26 mouse cellular contexts compared by ENCODE assay signal in the genomic region with DNA sequence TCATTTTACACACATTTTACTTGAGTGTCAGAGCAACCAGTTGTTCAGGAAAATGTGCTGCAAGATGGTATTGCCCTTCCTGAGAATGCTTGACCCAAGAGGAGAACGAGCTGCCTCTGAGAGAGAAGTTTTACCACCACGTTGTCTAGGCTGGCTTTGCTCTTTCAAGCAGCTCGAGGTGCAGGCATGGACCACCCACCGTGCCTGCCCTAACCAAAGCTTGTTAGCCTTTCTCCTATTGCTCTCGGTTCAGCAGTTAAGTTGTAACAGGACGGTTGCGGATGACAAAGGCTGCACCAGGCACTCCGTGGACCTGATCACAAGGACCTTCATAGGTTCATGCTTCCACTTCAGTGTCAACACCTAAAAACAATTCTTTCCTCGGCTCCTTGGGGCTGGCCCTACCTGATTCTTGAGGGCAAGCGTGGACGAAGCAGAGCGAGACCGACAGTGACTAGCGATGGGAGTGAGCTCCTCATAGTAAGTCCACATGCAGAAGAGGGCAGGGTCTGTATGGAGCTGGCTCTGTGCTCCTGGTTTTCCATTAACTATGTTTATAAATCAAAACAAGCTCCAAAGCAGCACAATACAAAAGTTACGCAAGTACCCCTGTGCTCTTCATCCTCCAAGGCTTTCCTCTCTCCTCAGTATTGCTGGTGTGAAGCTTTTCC. TPM values are rescaled to one million over a fixed set of nuclear protein-coding genes. Genes with fewer than 3 reads are reported as not detected.
DNase-seq lines count a peak whose midpoint lies in the region; ATAC-seq and TF ChIP-seq lines count a peak whose summit lies in the region.
"Had no signal": no experiment of that assay in that cellular context is flagged by ENCODE, and none has a peak within 500 bp of the region (broad histone marks: within the 10 kb centered on the region; RNA-seq: fewer than 3 reads in every experiment).

No protein-coding gene starts in this region.

- H3K4me3 ChIP-seq in kidney, postnatal 0 days (replicated peaks; ENCODE audit: low read depth, low read length): no peak overlapping the region
- H3K4me3 ChIP-seq in forebrain, postnatal 0 days (ENCODE audit: low read depth, low read length): no peak overlapping the region
- H3K4me3 ChIP-seq: embryonic facial prominence, embryonic 15.5 days; forebrain, embryonic 12.5 days; heart, embryonic 12.5 days; hindbrain, embryonic 13.5 days; limb, embryonic 12.5 days; megakaryocyte, embryonic 14.5 days; midbrain, embryonic 13.5 days had no signal

- no peak overlapping the region for H3K9ac ChIP-seq in kidney, postnatal 0 days (ENCODE audit: low read depth, low read length)
- H3K9ac ChIP-seq in forebrain, postnatal 0 days: no peak overlapping the region
- H3K9ac ChIP-seq: embryonic facial prominence, embryonic 15.5 days; forebrain, embryonic 12.5 days; heart, embryonic 12.5 days; hindbrain, embryonic 13.5 days; limb, embryonic 12.5 days; midbrain, embryonic 13.5 days had no signal

- TF ChIP-seq CTCF in kidney, postnatal 0 days (IDR thresholded peaks at IDR 0.05; ENCODE audit: low read depth): no peak
- no peak for TF ChIP-seq CTCF in forebrain, postnatal 0 days (IDR thresholded peaks at IDR 0.05; ENCODE audit: low read depth)

- peak; percentile 31 for DNase-seq in kidney, adult 11 months
- DNase-seq in kidney, postnatal 10 days: no peak
- peak; percentile 12 to 36 for DNase-seq in kidney, adult 8-10 months
- DNase-seq in kidney, postnatal 0 days (ENCODE audit: low spot score): peak; percentile 28
- DNase-seq in retina, postnatal 1 day: peak; percentile 52
- no peak for DNase-seq in gastrocnemius, postnatal 36 days
- no peak for DNase-seq in forebrain, postnatal 0 days
- DNase-seq: adrenal gland, postnatal 10 days; cerebellum, adult 11 months; cerebellum, adult 9-11 months; gastrocnemius, postnatal 14 days; heart, adult 11 months; heart, postnatal 4 days; layer of hippocampus, adult 9-11 months; lung, postnatal 4 days; right cerebral cortex, postnatal 4 days; thymus, postnatal 4 days had no signal

- 44% methylated on average over 15 of the region's 15 CpGs for WGBS in kidney, postnatal 0 days
- WGBS in forebrain, postnatal 0 days: 64% methylated on average over 15 of the region's 15 CpGs

- peak; percentile 53 for ATAC-seq in kidney, postnatal 0 days (replicated peaks; ENCODE audit: low FRiP score, low read depth)
- no peak for ATAC-seq in forebrain, postnatal 0 days
- ATAC-seq: intestine, embryonic 16.5 days; midbrain, embryonic 13.5 days had no signal

- peak overlapping the region; percentile 57; the same call in 1 of the 2 replicates for H3K27ac ChIP-seq in kidney, postnatal 0 days
- H3K27ac ChIP-seq in forebrain, postnatal 0 days (ENCODE audit: low read depth, low read length): no peak overlapping the region
- H3K27ac ChIP-seq: embryonic facial prominence, embryonic 15.5 days; forebrain, embryonic 12.5 days; hindbrain, embryonic 13.5 days; limb, embryonic 12.5 days; midbrain, embryonic 13.5 days had no signal

- H3K9me3 ChIP-seq in kidney, postnatal 0 days (replicated peaks; ENCODE audit: low read length): no peaks in the 10 kb centered on the region
- no peaks in the 10 kb centered on the region for H3K9me3 ChIP-seq in forebrain, postnatal 0 days (ENCODE audit: low read length)
- H3K9me3 ChIP-seq: embryonic facial prominence, embryonic 15.5 days; forebrain, embryonic 12.5 days; G1E; heart, embryonic 12.5 days; hindbrain, embryonic 13.5 days; limb, embryonic 12.5 days; megakaryocyte, embryonic 14.5 days; midbrain, embryonic 13.5 days had no signal

- intact Hi-C loops in gastrocnemius, postnatal 36 days (cut with DNase I): no loop called here

- no peaks in the 10 kb centered on the region for H3K27me3 ChIP-seq in kidney, postnatal 0 days (ENCODE audit: insufficient read depth, low read length)
- no peaks in the 10 kb centered on the region for H3K27me3 ChIP-seq in forebrain, postnatal 0 days (ENCODE audit: insufficient read depth, low read length)
- H3K27me3 ChIP-seq: embryonic facial prominence, embryonic 15.5 days; forebrain, embryonic 12.5 days; heart, embryonic 12.5 days; hindbrain, embryonic 13.5 days; limb, embryonic 12.5 days; megakaryocyte, embryonic 14.5 days; midbrain, embryonic 13.5 days had no signal

- peaks cover 14% of the 10 kb centered on the region; the same call in 1 of the 2 replicates for H3K4me1 ChIP-seq in kidney, postnatal 0 days (replicated peaks; ENCODE audit: insufficient read depth, low read length)
- H3K4me1 ChIP-seq in forebrain, postnatal 0 days (ENCODE audit: insufficient read depth): no peaks in the 10 kb centered on the region
- H3K4me1 ChIP-seq: forebrain, embryonic 12.5 days; hindbrain, embryonic 13.5 days; midbrain, embryonic 13.5 days had no signal

- no peak overlapping the region for H3K4me2 ChIP-seq in kidney, postnatal 0 days (ENCODE audit: low read length)
- no peak overlapping the region for H3K4me2 ChIP-seq in forebrain, postnatal 0 days (ENCODE audit: low read depth)
- H3K4me2 ChIP-seq: embryonic facial prominence, embryonic 15.5 days; forebrain, embryonic 12.5 days; heart, embryonic 12.5 days; hindbrain, embryonic 13.5 days; limb, embryonic 12.5 days; midbrain, embryonic 13.5 days had no signal

- H3K36me3 ChIP-seq in kidney, postnatal 0 days (ENCODE audit: insufficient read depth, low read length): peaks cover 9% of the 10 kb centered on the region; the same call in 1 of the 2 replicates
- H3K36me3 ChIP-seq in forebrain, postnatal 0 days (ENCODE audit: insufficient read depth): peaks cover 33% of the 10 kb centered on the region

RNA-seq across cellular contexts. Expression of a gene that starts 36.6 kb away (rescaled TPM):
- 18.7 and 21.3 TPM in 2 replicates for polyA plus RNA-seq in kidney, postnatal 0 days (2015; fragmentation: Nextera tagmentation; extraction: Ambion mirVana)
- total RNA-seq in gastrocnemius, postnatal 36 days (2021): 10 to 100 TPM; 11.6 to 12.3 TPM
- 7.5 and 9.6 TPM in 2 replicates for total RNA-seq in forebrain, postnatal 0 days (2014; rRNA removed)
- polyA plus RNA-seq in forebrain, postnatal 0 days (2015; fragmentation: Nextera tagmentation; extraction: Ambion mirVana): 3.8 and 5.1 TPM in 2 replicates

Comparison
In these comparisons a context has a peak if more than half of its experiments do, and no peak if none do; other contexts are left out.
1. DNase-seq: peak in kidney, adult 11 months (single experiment), kidney, adult 8-10 months (2 of 2), kidney, postnatal 0 days (single experiment) and retina, postnatal 1 day (single experiment); none in kidney, postnatal 10 days (single experiment), gastrocnemius, postnatal 36 days (0 of 2) and forebrain, postnatal 0 days (single experiment).